Mouse (Mus musculus) CD4-positive helper T cell, adult 2 months (primary cell): ENCODE measurements around the gene Olfr56.
A peak's percentile ranks its signal among the peaks of the same experiment; 100 is the strongest.
"Not testable (repeated sequence)": the region's sequence is repeated elsewhere in the genome, so short reads cannot be mapped to it uniquely, and the experiment has no call there.

Experiments
- DNase-seq: peaks from one replicate; pipeline ENCODE4 v3.0.0-alpha.2; 2012; ENCODE audit warnings: low read depth, missing footprints, low spot score

Olfr56 gene

GRCm38 (mm10) chr11:49168839-49169611 lies 190.3 kb downstream of the Olfr56 start:
- no peak for DNase-seq

- no peak for DNase-seq
Measured at GRCm38 (mm10) chr11:49170576-49170975, 191.9 kb downstream of the Olfr56 start.

GRCm38 (mm10) chr11:49175345-49175744 lies 196.7 kb downstream of the Olfr56 start:
- DNase-seq = peak; percentile 26

- not testable (repeated sequence) for DNase-seq
Measured at GRCm38 (mm10) chr11:49176047-49176779, 197.5 kb downstream of the Olfr56 start.

- no peak for DNase-seq
Measured at GRCm38 (mm10) chr11:49183172-49183571, 204.5 kb downstream of the Olfr56 start.
